Mouse (Mus musculus) thymus, adult 2 months (tissue): ENCODE measurements around the gene 1700020D05Rik. TPM values are rescaled to one million over a fixed set of nuclear protein-coding genes. Genes with fewer than 3 reads are reported as not detected.

Source experiments
- DNase-seq: peaks from one replicate; pipeline ENCODE4 v3.0.0; 2021
- H3K27ac ChIP-seq: fragments of 200-500 bp; 2 replicates; pipeline ENCODE4 v1.5.1; 2012; ENCODE audit warnings: low read length, control low read depth; ENCODE audit not compliant: control insufficient read depth, insufficient read depth
- H3K27me3 ChIP-seq: fragments of 200-500 bp; 2 replicates; pipeline ENCODE4 v1.6.1; 2012; ENCODE audit warnings: mild to moderate bottlenecking, low read length, moderate library complexity, mixed read lengths; ENCODE audit not compliant: control insufficient read depth, insufficient read depth
- H3K36me3 ChIP-seq: fragments of 200-500 bp; 2 replicates; pipeline ENCODE4 v1.6.1; 2012; ENCODE audit warnings: mild to moderate bottlenecking, low read length, moderate library complexity; ENCODE audit not compliant: control insufficient read depth, insufficient read depth
- H3K4me1 ChIP-seq: fragments of 200-500 bp; replicated peaks from 2 replicates; pipeline ENCODE4 v1.6.1; 2012; ENCODE audit warnings: low read length; ENCODE audit not compliant: control insufficient read depth, insufficient read depth
- H3K4me3 ChIP-seq: fragments of 200-500 bp; 2 replicates; pipeline ENCODE4 v1.5.1; 2012; ENCODE audit warnings: mild to moderate bottlenecking, low read length, control low read depth, moderate library complexity; ENCODE audit not compliant: control insufficient read depth, insufficient read depth
- CTCF ChIP-seq: fragments of 200-500 bp; IDR thresholded peaks from 2 replicates; pipeline ENCODE4 v1.5.1; 2012; ENCODE audit warnings: mild to moderate bottlenecking, control low read depth, low read length, moderate library complexity, borderline replicate concordance; ENCODE audit not compliant: control insufficient read depth, poor library complexity, insufficient read depth; ENCODE audit errors: extremely low read depth
- POLR2A ChIP-seq: fragments of 200-500 bp; IDR thresholded peaks from 2 replicates; pipeline ENCODE4 v1.6.1; 2012; ENCODE audit warnings: mild to moderate bottlenecking, low read length, control low read depth, moderate library complexity; ENCODE audit not compliant: control insufficient read depth, poor library complexity, insufficient read depth; ENCODE audit errors: extremely low read depth
- WGBS: fragments of 180-500 bp; shearing (Covaris S2); methylation state at CpG from one replicate; pipeline ENCODE4 v1.1.7; 2018; 5-methylcytosine and 5-hydroxymethylcytosine counted together
- polyA plus RNA-seq: library from polyadenylated mRNA; depleted of rRNA; stranded (reverse); fragments of >200 nt; gene quantifications from 2 replicates; pipeline ENCODE4 v1.2.3, GENCODE M21; 2012

Gene 1700020D05Rik
- polyA plus RNA-seq, 1 experiment = 3.5 TPM

- WGBS = 84% methylated on average over 13 of the region's 13 CpGs
- Histone ChIP-seq H3K36me3 (no peaks in the 10 kb centered on the region), H3K27ac (no peak overlapping the region), H3K4me1 (peaks cover 11% of the 10 kb centered on the region), H3K4me3 (peak overlapping the region; percentile 45; the same call in 1 of the 2 replicates), H3K27me3 (peaks cover 5% of the 10 kb centered on the region)
- TF ChIP-seq POLR2A (no peak), CTCF (no peak)
- no peak for DNase-seq
These were observed 28.4 kb downstream of the 1700020D05Rik start for GRCm38 (mm10) chr19:5475069-5475714.

GRCm38 (mm10) chr19:5474281-5475068, 29.1 kb downstream of the 1700020D05Rik start:
- WGBS = 6% methylated on average over 53 of the region's 68 CpGs
- H3K27me3 ChIP-seq = peaks cover 5% of the 10 kb centered on the region
- peaks cover 11% of the 10 kb centered on the region for H3K4me1 ChIP-seq
- no peak for DNase-seq
- H3K36me3 ChIP-seq = no peaks in the 10 kb centered on the region
- TF ChIP-seq POLR2A = no peak
- TF ChIP-seq CTCF = no peak
- H3K27ac ChIP-seq = no peak overlapping the region
- H3K4me3 ChIP-seq = peak overlapping the region; percentile 45

GRCm38 (mm10) chr19:5473720-5474119, 29.9 kb downstream of the 1700020D05Rik start, which contains the start of gene Efemp2:
Gene Efemp2, plus strand, starts transcription at chr19:5473954.
- peaks cover 5% of the 10 kb centered on the region for H3K27me3 ChIP-seq
- H3K4me1 ChIP-seq = peaks cover 14% of the 10 kb centered on the region
- DNase-seq = peak; percentile 58
- H3K27ac ChIP-seq = no peak within 1 kb of the TSS
- H3K4me3 ChIP-seq = peak within 1 kb of the TSS; percentile 46
- TF ChIP-seq CTCF (no peak), POLR2A (no peak)
- no peaks in the 10 kb centered on the region for H3K36me3 ChIP-seq
- WGBS = 31% methylated on average over 22 of the region's 22 CpGs

GRCm38 (mm10) chr19:5472857-5473256, 30.7 kb downstream of the 1700020D05Rik start:
- TF ChIP-seq POLR2A (no peak), CTCF (no peak)
- Histone ChIP-seq H3K27me3 (peaks cover 5% of the 10 kb centered on the region), H3K4me3 (no peak overlapping the region), H3K36me3 (no peaks in the 10 kb centered on the region), H3K27ac (no peak overlapping the region), H3K4me1 (peaks cover 23% of the 10 kb centered on the region)
- 84% methylated on average over 3 of the region's 3 CpGs for WGBS
- no peak for DNase-seq

GRCm38 (mm10) chr19:5471846-5472245, 31.7 kb downstream of the 1700020D05Rik start:
- TF ChIP-seq POLR2A (no peak), CTCF (no peak)
- no peak overlapping the region for H3K27ac ChIP-seq
- no peaks in the 10 kb centered on the region for H3K36me3 ChIP-seq
- peaks cover 5% of the 10 kb centered on the region for H3K27me3 ChIP-seq
- H3K4me3 ChIP-seq = no peak overlapping the region
- 81% methylated on average over 5 of the region's 5 CpGs for WGBS
- H3K4me1 ChIP-seq = peaks cover 24% of the 10 kb centered on the region
- DNase-seq = no peak

GRCm38 (mm10) chr19:5468374-5468773, 35.2 kb downstream of the 1700020D05Rik start, which contains the start of gene Ctsw:
Gene Ctsw, minus strand, starts transcription at chr19:5468507.
- peak within 1 kb of the TSS; percentile 7 for H3K27ac ChIP-seq
- H3K4me3 ChIP-seq = 0 out of 2 replicates have a peak within 1 kb of the TSS, but pooled peaks have one; percentile 1
- WGBS = 9% methylated on average over 5 of the region's 5 CpGs
- 0 out of 2 replicates have a peak, but pooled peaks have one; percentile 22 for TF ChIP-seq POLR2A
- TF ChIP-seq CTCF = no peak
- H3K27me3 ChIP-seq = no peaks in the 10 kb centered on the region
- peak; percentile 72 for DNase-seq
- peaks cover 5% of the 10 kb centered on the region for H3K36me3 ChIP-seq
- H3K4me1 ChIP-seq = peaks cover 15% of the 10 kb centered on the region
